In the genomic region with DNA sequence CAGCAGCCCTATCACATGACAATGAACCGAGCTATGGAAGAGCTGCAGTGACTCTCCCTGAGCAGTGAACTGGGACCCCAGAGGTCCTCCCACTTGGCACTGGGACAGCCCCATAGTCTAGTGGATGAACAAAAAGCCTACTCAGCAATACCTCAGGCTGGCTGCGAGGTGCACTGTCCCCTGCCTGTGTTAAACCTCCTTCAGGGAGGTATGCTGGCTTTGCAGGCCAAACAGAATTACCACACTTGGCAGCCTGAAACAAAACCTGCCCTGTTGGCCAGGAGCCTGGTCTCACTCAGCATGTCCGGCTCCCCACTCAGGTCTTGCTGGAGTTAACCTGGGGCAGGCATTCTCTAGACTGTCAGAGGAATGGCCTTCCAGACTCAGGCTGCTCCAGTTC, we compare ENCODE assay signal across 13 mouse cellular contexts.
A peak's percentile ranks its signal among the peaks of the same experiment; 100 is the strongest.
DNase-seq lines count a peak whose midpoint lies in the region; ATAC-seq and TF ChIP-seq lines count a peak whose summit lies in the region.
"Had no signal": no experiment of that assay in that cellular context is flagged by ENCODE, and none has a peak within 500 bp of the region (broad histone marks: within the 10 kb centered on the region; RNA-seq: fewer than 3 reads in every experiment).

No protein-coding gene starts in this region.

- no peak; the same call in 1 of the 2 replicates for TF ChIP-seq CTCF in cerebellum, adult 2 months (IDR thresholded peaks at IDR 0.05; ENCODE audit: borderline replicate concordance, insufficient read depth, low read depth, low read length)

- 0 out of 2 replicates have a peak overlapping the region, but pooled peaks have one; percentile 23 for H3K27ac ChIP-seq in limb, embryonic 12.5 days
- no peak overlapping the region for H3K27ac ChIP-seq in limb, embryonic 10.5 days
- no peak overlapping the region for H3K27ac ChIP-seq in cerebellum, adult 2 months (ENCODE audit: insufficient read depth, low read length)
- H3K27ac ChIP-seq: hindbrain, embryonic 10.5 days; liver, embryonic 13.5 days; midbrain, embryonic 12.5 days had no signal

- no peak overlapping the region for H3K4me3 ChIP-seq in limb, embryonic 12.5 days (replicated peaks)
- no peak overlapping the region for H3K4me3 ChIP-seq in limb, embryonic 10.5 days
- H3K4me3 ChIP-seq in cerebellum, adult 2 months (replicated peaks; ENCODE audit: insufficient read depth, low read depth, low read length), result no peak overlapping the region
- H3K4me3 ChIP-seq: hindbrain, embryonic 10.5 days; liver, embryonic 13.5 days; midbrain, embryonic 12.5 days had no signal

- WGBS in limb, embryonic 12.5 days, result 65% methylated on average over 3 of the region's 3 CpGs
- 84% methylated on average over 3 of the region's 3 CpGs for WGBS in limb, embryonic 10.5 days
- WGBS in cerebellum, adult 2 months, result 10% methylated on average over 3 of the region's 3 CpGs

- no peak overlapping the region for H3K9ac ChIP-seq in limb, embryonic 12.5 days (replicated peaks)
- H3K9ac ChIP-seq: liver, embryonic 13.5 days; midbrain, embryonic 12.5 days had no signal

- no peak overlapping the region for H3K4me2 ChIP-seq in limb, embryonic 12.5 days
- H3K4me2 ChIP-seq: liver, embryonic 13.5 days; midbrain, embryonic 12.5 days had no signal

- no peaks in the 10 kb centered on the region for H3K36me3 ChIP-seq in limb, embryonic 12.5 days
- no peaks in the 10 kb centered on the region for H3K36me3 ChIP-seq in limb, embryonic 10.5 days
- H3K36me3 ChIP-seq: hindbrain, embryonic 10.5 days; liver, embryonic 13.5 days; midbrain, embryonic 12.5 days had no signal

- no peaks in the 10 kb centered on the region; the same call in 1 of the 2 replicates for H3K27me3 ChIP-seq in limb, embryonic 12.5 days
- no peaks in the 10 kb centered on the region for H3K27me3 ChIP-seq in limb, embryonic 10.5 days (ENCODE audit: low read depth, poor library complexity, severe bottlenecking)
- no peaks in the 10 kb centered on the region for H3K27me3 ChIP-seq in cerebellum, adult 2 months (ENCODE audit: control insufficient read depth, insufficient read depth, low read length)
- H3K27me3 ChIP-seq: liver, embryonic 13.5 days; midbrain, embryonic 12.5 days had no signal

- ATAC-seq in limb, embryonic 12.5 days (ENCODE audit: insufficient number of reproducible peaks, insufficient read depth, low FRiP score, low TSS enrichment, low read depth), result no peak
- ATAC-seq in monocyte, adult 5-6 weeks (replicated peaks; ENCODE audit: insufficient number of reproducible peaks, low FRiP score, low TSS enrichment, poor library complexity, severe bottlenecking), result no peak

- intact Hi-C loops in left cerebral cortex, postnatal 14 days (cut with DNase I), result no loop called here

- TF ChIP-seq POLR2A in cerebellum, adult 2 months (IDR thresholded peaks at IDR 0.05; ENCODE audit: borderline replicate concordance, insufficient read depth, low read length), result no peak

- H3K4me1 ChIP-seq in limb, embryonic 12.5 days (replicated peaks), result peaks cover 4% of the 10 kb centered on the region; the same call in 1 of the 2 replicates
- H3K4me1 ChIP-seq in limb, embryonic 10.5 days, result peaks cover 5% of the 10 kb centered on the region; the same call in 1 of the 2 replicates
- H3K4me1 ChIP-seq in cerebellum, adult 2 months (ENCODE audit: control insufficient read depth, insufficient read depth, low read length), result peaks cover 22% of the 10 kb centered on the region
- H3K4me1 ChIP-seq: liver, embryonic 13.5 days; midbrain, embryonic 12.5 days had no signal

- no peak for DNase-seq in limb, embryonic 10.5 days (ENCODE audit: low spot score)
- DNase-seq in cerebellum, adult 2 months, result peak; percentile 87 to 94
- DNase-seq in kidney, adult 9 months, result peak; percentile 82
- peak; percentile 14 for DNase-seq in lung, postnatal 14 days
- DNase-seq in layer of hippocampus, adult 9-10 months (ENCODE audit: low spot score), result no peak
- no peak for DNase-seq in left cerebral cortex, postnatal 14 days (ENCODE audit: low spot score in 2 of 2)
- DNase-seq: adrenal gland, postnatal 36 days; liver, embryonic 13.5 days; right cerebral cortex, postnatal 14 days had no signal

- H3K9me3 ChIP-seq in limb, embryonic 12.5 days, result peaks cover 3% of the 10 kb centered on the region; the same call in 1 of the 2 replicates
- no peaks in the 10 kb centered on the region for H3K9me3 ChIP-seq in limb, embryonic 10.5 days (replicated peaks)
- H3K9me3 ChIP-seq: liver, embryonic 13.5 days had no signal

Comparison
In these comparisons a context has a peak if more than half of its experiments do, and no peak if none do; other contexts are left out.
1. DNase-seq: peak in cerebellum, adult 2 months (2 of 2), kidney, adult 9 months (single experiment) and lung, postnatal 14 days (single experiment); none in limb, embryonic 10.5 days (single experiment), layer of hippocampus, adult 9-10 months (single experiment) and left cerebral cortex, postnatal 14 days (0 of 2).